Mouse (Mus musculus) gastrocnemius, postnatal 10 days (tissue): ENCODE measurements around the gene Spock2. TPM values are rescaled to one million over a fixed set of nuclear protein-coding genes. Genes with fewer than 3 reads are reported as not detected.
"Not testable (repeated sequence)": the region's sequence is repeated elsewhere in the genome, so short reads cannot be mapped to it uniquely, and the experiment has no call there.

Source experiments
- DNase-seq: peaks from one replicate; pipeline ENCODE4 v3.0.0; 2021; ENCODE audit warnings: mixed read lengths
- microRNA-seq, 2 experiments: library from miRNA; unstranded; fragments of <30 nt; microRNA quantifications; one replicate each; pipeline ENCODE4 v1.2.0; 2021
- total RNA-seq, 2 experiments: library from RNA; stranded (reverse); gene quantifications; 2 replicates each; pipeline ENCODE4 v1.2.3; 2021

Spock2 gene
- total RNA-seq, 2 experiments from 2014 or later = 4.6 to 6.2 TPM

GRCm38 (mm10) chr10:60148087-60148486 lies 42.1 kb downstream of the Spock2 start:
- peak; percentile 87 for DNase-seq

GRCm38 (mm10) chr10:60151107-60151663 lies 45.2 kb downstream of the Spock2 start:
- peak; percentile 24 for DNase-seq

GRCm38 (mm10) chr10:60156016-60156415 lies 50.0 kb downstream of the Spock2 start:
- no peak for DNase-seq

GRCm38 (mm10) chr10:60158144-60158543 lies 52.1 kb downstream of the Spock2 start:
- no peak for DNase-seq

GRCm38 (mm10) chr10:60161397-60161796 lies 55.4 kb downstream of the Spock2 start:
- not testable (repeated sequence) for DNase-seq

- DNase-seq = not testable (repeated sequence)
Observed at GRCm38 (mm10) chr10:60162184-60162972, 56.4 kb downstream of the Spock2 start.

- no peak for DNase-seq
Observed at GRCm38 (mm10) chr10:60162973-60163255, 56.9 kb downstream of the Spock2 start.

- no peak for DNase-seq
Observed at GRCm38 (mm10) chr10:60164869-60165268, 58.9 kb downstream of the Spock2 start.

GRCm38 (mm10) chr10:60166068-60166467 lies 60.0 kb downstream of the Spock2 start:
- no peak for DNase-seq

- DNase-seq = no peak
Observed at GRCm38 (mm10) chr10:60168306-60168705, 62.3 kb downstream of the Spock2 start.

- no peak for DNase-seq
Observed at GRCm38 (mm10) chr10:60168960-60169359, 62.9 kb downstream of the Spock2 start.

GRCm38 (mm10) chr10:60170326-60171089 lies 64.5 kb downstream of the Spock2 start:
- no peak for DNase-seq

- DNase-seq = no peak
Observed at GRCm38 (mm10) chr10:60171368-60171767, 65.3 kb downstream of the Spock2 start.

GRCm38 (mm10) chr10:60172306-60172705 lies 66.3 kb downstream of the Spock2 start:
- DNase-seq = no peak

GRCm38 (mm10) chr10:60173035-60173434 lies 67.0 kb downstream of the Spock2 start:
- peak; percentile 45 for DNase-seq

GRCm38 (mm10) chr10:60174506-60174905 lies 68.5 kb downstream of the Spock2 start:
- DNase-seq = no peak

GRCm38 (mm10) chr10:60175306-60175705 lies 69.3 kb downstream of the Spock2 start:
- DNase-seq = not testable (repeated sequence)

Small RNA genes lying within 50 kb of the gene (microRNA-seq; reads per million reads assigned to microRNA genes)
- gene Mir6906 = 0 reads per million in 2 experiments

Other genes starting within 250 kb of the Spock2 start
- 10 to 100 TPM; 44.0 to 44.9 TPM for gene Dnajb12, start 226.7 kb upstream of the Spock2 start, total RNA-seq
- 10 to 100 TPM; 14.2 to 39.1 TPM for gene Ddit4, start 154.4 kb upstream of the Spock2 start, total RNA-seq
- gene Ascc1, start 103.4 kb upstream of the Spock2 start, total RNA-seq = 10 to 100 TPM; 12.4 to 13.5 TPM
- gene Anapc16, start 103.1 kb upstream of the Spock2 start, total RNA-seq = 10 to 100 TPM; 39.7 to 40.1 TPM
- 1 to 10 TPM; 1.9 to 2.1 TPM for gene Chst3, start 113.0 kb downstream of the Spock2 start, total RNA-seq
- 100 to 1,000 TPM; 405 to 444 TPM for gene Psap, start 171.4 kb downstream of the Spock2 start, total RNA-seq
- gene Vsir, start 240.6 kb downstream of the Spock2 start, total RNA-seq = 10 to 100 TPM; 16.2 to 18.4 TPM